Mouse (Mus musculus) erythroblast, embryonic 14.5 days (primary cell): ENCODE results near the gene Ano10. TPM values are rescaled to one million over a fixed set of nuclear protein-coding genes. Genes with fewer than 3 reads are reported as not detected.

Experiments
- H3K27me3 ChIP-seq: 2 replicates; pipeline ENCODE4 v1.6.1; 2012; ENCODE audit warnings: inconsistent platforms; ENCODE audit not compliant: control insufficient read depth
- H3K36me3 ChIP-seq: 2 replicates; pipeline ENCODE4 v1.6.1; 2012; ENCODE audit warnings: mild to moderate bottlenecking, inconsistent platforms; ENCODE audit not compliant: control insufficient read depth
- H3K4me1 ChIP-seq: 2 replicates; pipeline ENCODE4 v1.6.1; 2012; ENCODE audit warnings: inconsistent platforms; ENCODE audit not compliant: control insufficient read depth
- H3K4me3 ChIP-seq: replicated peaks from 2 replicates; pipeline ENCODE3; 2012; ENCODE audit warnings: moderate library complexity, mild to moderate bottlenecking, inconsistent platforms
- H3K9me3 ChIP-seq: 2 replicates; pipeline ENCODE4 v1.6.1; 2012; ENCODE audit warnings: low read length, inconsistent platforms, mixed read lengths; ENCODE audit not compliant: control insufficient read depth
- GATA1 ChIP-seq: IDR thresholded peaks from 2 replicates; pipeline ENCODE4 v1.6.1; 2012; ENCODE audit warnings: low read length, inconsistent platforms, mixed read lengths
- TAL1 ChIP-seq: IDR thresholded peaks from 3 replicates; pipeline ENCODE4 v1.6.1; 2012; ENCODE audit warnings: low read length, inconsistent platforms, mixed read lengths
- polyA plus RNA-seq: library from polyadenylated mRNA; stranded (reverse); fragments of >175 nt; gene quantifications from 2 replicates; pipeline ENCODE4 v1.2.3, GENCODE M21; 2012

The Ano10 gene
- polyA plus RNA-seq, 1 experiment, result 0.10 TPM

- TF ChIP-seq GATA1, result no peak
- TF ChIP-seq TAL1, result no peak
- H3K36me3 ChIP-seq, result peaks cover 62% of the 10 kb centered on the region
- no peaks in the 10 kb centered on the region for H3K27me3 ChIP-seq
- no peaks in the 10 kb centered on the region for H3K9me3 ChIP-seq
- no peak overlapping the region for H3K4me3 ChIP-seq
- H3K4me1 ChIP-seq, result no peaks in the 10 kb centered on the region
These were observed 129.7 kb downstream of the Ano10 start for GRCm38 (mm10) chr9:122164535-122164934.

DNA sequence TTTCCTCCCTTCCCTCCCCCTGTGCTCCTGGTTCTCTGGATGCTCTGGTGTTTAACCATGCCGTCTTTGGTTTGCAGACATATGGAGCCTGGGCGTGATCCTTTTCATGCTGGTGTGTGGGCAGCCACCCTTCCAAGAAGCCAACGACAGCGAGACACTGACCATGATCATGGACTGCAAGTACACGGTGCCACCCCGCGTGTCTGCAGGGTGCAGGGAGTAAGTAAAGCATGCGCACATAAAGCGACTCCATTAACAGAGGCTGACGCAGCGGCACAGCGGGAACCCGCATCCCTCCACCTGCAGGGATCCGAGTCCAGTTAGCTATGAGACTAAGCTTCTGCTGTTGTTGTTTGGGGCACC is 137.2 kb downstream of the Ano10 start:
- Histone ChIP-seq H3K4me3 (no peak overlapping the region), H3K36me3 (peaks cover 39% of the 10 kb centered on the region), H3K4me1 (peaks cover 4% of the 10 kb centered on the region; the same call in 1 of the 2 replicates), H3K9me3 (peaks cover 3% of the 10 kb centered on the region), H3K27me3 (no peaks in the 10 kb centered on the region)
- TF ChIP-seq GATA1, result no peak
- no peak for TF ChIP-seq TAL1

DNA sequence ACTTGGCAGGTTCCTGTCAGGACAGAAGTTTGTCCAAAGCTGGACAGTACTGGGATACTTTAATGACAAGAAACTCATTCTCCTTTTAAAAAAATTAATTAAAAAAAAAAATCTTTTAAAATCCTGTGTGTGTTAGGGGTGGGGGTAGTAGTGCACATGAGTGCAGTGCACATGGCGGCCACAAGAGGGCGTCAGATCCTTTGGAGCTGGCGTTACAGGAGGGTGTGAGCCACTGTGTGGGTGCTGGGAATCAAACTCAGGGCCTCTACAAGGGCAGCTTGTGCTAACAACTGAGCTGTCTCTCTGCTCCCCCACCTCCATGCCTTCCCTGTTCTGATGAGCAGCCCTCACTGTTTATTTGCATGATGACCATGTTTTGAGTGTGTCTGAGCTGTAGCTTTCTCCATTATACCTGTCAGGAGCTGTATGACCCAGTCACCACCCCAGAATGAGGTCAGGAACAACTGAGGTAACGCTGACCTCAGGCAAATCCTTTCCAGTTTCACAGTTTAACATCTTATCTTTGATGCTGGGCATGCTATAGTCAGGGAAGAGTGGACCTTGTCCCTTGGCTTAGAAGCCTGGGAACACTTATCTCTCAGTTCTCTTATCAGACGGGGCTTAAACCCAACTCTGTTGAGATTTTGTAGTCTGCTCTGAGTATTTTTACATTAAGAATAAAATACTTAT is 137.7 kb downstream of the Ano10 start:
- Histone ChIP-seq H3K4me1 (peaks cover 4% of the 10 kb centered on the region; the same call in 1 of the 2 replicates), H3K27me3 (no peaks in the 10 kb centered on the region), H3K4me3 (no peak overlapping the region), H3K9me3 (peaks cover 3% of the 10 kb centered on the region), H3K36me3 (peaks cover 39% of the 10 kb centered on the region)
- no peak for TF ChIP-seq TAL1
- TF ChIP-seq GATA1, result no peak

- Histone ChIP-seq H3K9me3 (peaks cover 3% of the 10 kb centered on the region), H3K4me1 (peaks cover 4% of the 10 kb centered on the region; the same call in 1 of the 2 replicates), H3K4me3 (no peak overlapping the region), H3K27me3 (no peaks in the 10 kb centered on the region), H3K36me3 (peaks cover 29% of the 10 kb centered on the region)
- TF ChIP-seq TAL1 (no peak), GATA1 (no peak)
These were observed 139.0 kb downstream of the Ano10 start for GRCm38 (mm10) chr9:122155193-122155592.

GRCm38 (mm10) chr9:122153436-122153835 is 140.8 kb downstream of the Ano10 start:
- TF ChIP-seq TAL1 (no peak), GATA1 (no peak)
- no peak overlapping the region for H3K4me3 ChIP-seq
- H3K27me3 ChIP-seq, result no peaks in the 10 kb centered on the region
- peaks cover 4% of the 10 kb centered on the region; the same call in 1 of the 2 replicates for H3K4me1 ChIP-seq
- peaks cover 3% of the 10 kb centered on the region for H3K9me3 ChIP-seq
- H3K36me3 ChIP-seq, result peaks cover 25% of the 10 kb centered on the region

- Histone ChIP-seq H3K36me3 (peaks cover 17% of the 10 kb centered on the region), H3K9me3 (peaks cover 3% of the 10 kb centered on the region), H3K4me1 (peaks cover 4% of the 10 kb centered on the region; the same call in 1 of the 2 replicates), H3K4me3 (no peak overlapping the region), H3K27me3 (no peaks in the 10 kb centered on the region)
- TF ChIP-seq TAL1, result no peak
- no peak for TF ChIP-seq GATA1
These were observed 141.7 kb downstream of the Ano10 start for GRCm38 (mm10) chr9:122152501-122152900.

DNA sequence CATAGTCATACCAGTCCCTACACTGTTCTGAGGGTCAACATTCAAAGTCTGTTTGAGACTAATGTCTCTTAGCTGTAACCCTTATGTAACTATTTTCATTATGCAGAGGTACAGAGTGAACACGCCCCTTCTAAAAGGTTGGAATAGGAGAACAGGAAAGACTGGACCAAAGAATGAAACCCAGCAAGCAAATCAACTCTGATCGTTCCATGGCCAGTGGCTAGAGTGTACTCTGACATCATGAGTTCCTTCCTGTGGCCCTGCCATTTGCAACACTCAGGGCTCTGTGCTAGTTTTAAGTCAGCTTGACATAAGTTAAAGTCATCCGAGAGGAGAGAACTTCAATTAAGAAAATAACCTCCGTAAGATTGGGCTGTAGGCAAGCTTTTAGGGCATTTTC is 142.2 kb downstream of the Ano10 start:
- TF ChIP-seq TAL1 (no peak), GATA1 (no peak)
- H3K36me3 ChIP-seq, result peaks cover 12% of the 10 kb centered on the region
- H3K27me3 ChIP-seq, result no peaks in the 10 kb centered on the region
- peaks cover 3% of the 10 kb centered on the region for H3K9me3 ChIP-seq
- H3K4me1 ChIP-seq, result peaks cover 4% of the 10 kb centered on the region; the same call in 1 of the 2 replicates
- H3K4me3 ChIP-seq, result no peak overlapping the region

DNA sequence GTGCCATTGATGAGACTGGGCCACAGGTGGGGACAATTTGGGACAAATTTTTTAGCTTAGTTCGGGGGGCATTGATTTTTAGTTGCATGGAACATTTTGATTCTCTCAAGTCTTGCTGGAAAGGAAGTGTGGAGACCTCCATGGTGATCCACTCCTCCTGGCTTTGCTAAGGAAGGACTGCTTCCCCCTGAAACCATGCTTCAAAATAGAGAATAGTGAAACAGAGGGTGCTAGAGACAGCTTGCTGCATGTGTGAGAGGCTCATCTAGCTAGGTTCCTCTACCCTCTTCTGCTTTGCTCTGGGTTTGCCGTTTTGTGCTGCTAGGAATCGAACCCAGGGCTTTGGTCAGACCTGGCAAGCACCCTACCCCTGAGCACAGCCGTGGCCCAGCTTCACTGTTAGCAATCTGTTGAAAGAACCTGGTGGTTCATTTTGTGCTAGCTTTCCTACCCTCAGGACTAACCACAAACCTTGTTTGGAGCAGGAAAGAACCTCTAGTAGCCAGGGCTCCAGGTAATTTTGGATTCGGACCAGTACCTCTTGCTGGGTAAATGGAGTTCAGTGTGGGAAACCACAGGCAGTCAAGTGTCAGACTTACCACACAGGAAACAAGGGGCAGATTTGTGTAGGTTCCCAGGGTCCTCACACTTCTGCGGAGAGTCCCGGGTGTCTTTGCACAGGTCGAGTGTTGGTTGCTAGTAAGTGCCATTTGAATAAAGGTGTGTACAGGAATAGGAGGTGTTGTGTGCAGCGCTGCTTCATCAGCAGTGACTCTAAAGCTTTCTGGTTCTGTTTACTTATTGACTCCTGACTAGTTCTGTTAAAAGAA is 144.0 kb downstream of the Ano10 start:
- no peak overlapping the region for H3K4me3 ChIP-seq
- no peaks in the 10 kb centered on the region for H3K9me3 ChIP-seq
- H3K27me3 ChIP-seq, result no peaks in the 10 kb centered on the region
- peaks cover 11% of the 10 kb centered on the region for H3K36me3 ChIP-seq
- TF ChIP-seq TAL1 (no peak), GATA1 (no peak)
- peaks cover 12% of the 10 kb centered on the region for H3K4me1 ChIP-seq

DNA sequence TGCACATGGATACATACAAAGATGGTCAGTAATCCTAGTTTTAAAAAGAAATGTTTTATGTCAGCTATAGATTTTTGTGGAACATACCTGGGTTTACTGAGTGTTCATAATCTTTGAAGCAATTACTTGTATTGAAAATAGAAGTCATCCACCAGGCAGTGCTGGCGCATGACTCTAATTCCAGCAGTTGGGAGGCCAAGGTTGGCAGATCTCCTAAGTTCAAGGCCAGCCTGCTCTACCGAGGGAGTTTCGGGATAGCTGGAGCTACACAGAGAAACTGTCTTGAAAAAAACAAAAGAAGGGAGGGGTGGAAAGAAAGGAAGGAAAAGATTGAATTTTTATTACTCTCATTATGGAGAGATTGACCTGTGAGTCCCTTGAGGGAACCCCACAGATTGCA is 145.9 kb downstream of the Ano10 start:
- Histone ChIP-seq H3K36me3 (peaks cover 20% of the 10 kb centered on the region), H3K27me3 (no peaks in the 10 kb centered on the region), H3K9me3 (peaks cover 6% of the 10 kb centered on the region), H3K4me1 (peaks cover 8% of the 10 kb centered on the region), H3K4me3 (no peak overlapping the region)
- TF ChIP-seq TAL1 (no peak), GATA1 (no peak)
